Mouse (Mus musculus): Measurements from ENCODE around the gene Acsl5.

GRCm38 (mm10) chr19:55276100-55276499 lies 24.4 kb downstream of the Acsl5 start:
- TF ChIP-seq CTCF (conservative IDR thresholded peaks at IDR 0.05; ENCODE audit: low read length) (no peak), POU5F1 (IDR thresholded peaks at IDR 0.05; ENCODE audit: borderline replicate concordance, low read length) (no peak)

All from E14TG2a.4 (cell line).